Mouse (Mus musculus) erythroblast, adult 5-6 weeks (primary cell): Measurements from ENCODE around the gene Coro6. TPM values are rescaled to one million over a fixed set of nuclear protein-coding genes. Genes with fewer than 3 reads are reported as not detected.
A peak's percentile ranks its signal among the peaks of the same experiment; 100 is the strongest.

Experiments
- ATAC-seq: replicated peaks from 2 replicates; pipeline ENCODE4 v1.8.0; 2016; ENCODE audit warnings: moderate number of reproducible peaks, mild to moderate bottlenecking, moderate TSS enrichment, inconsistent platforms; ENCODE audit not compliant: poor library complexity, low FRiP score, severe bottlenecking
- total RNA-seq, 2 experiments: library from RNA; stranded (forward) in 1 of 2; stranded (reverse) in 1 of 2; fragments of 150-400 nt in 1 of 2; fragments of 200-764, 138-1000 nt in 1 of 2; gene quantifications; 2 replicates each; pipeline versions ENCODE4 v1.2.3 to v1.2.4; 2015 to 2017; ENCODE audit warnings: low replicate concordance in 2 of 2

The Coro6 gene
- total RNA-seq, 2 experiments from 2014 or later, result not detected

DNA sequence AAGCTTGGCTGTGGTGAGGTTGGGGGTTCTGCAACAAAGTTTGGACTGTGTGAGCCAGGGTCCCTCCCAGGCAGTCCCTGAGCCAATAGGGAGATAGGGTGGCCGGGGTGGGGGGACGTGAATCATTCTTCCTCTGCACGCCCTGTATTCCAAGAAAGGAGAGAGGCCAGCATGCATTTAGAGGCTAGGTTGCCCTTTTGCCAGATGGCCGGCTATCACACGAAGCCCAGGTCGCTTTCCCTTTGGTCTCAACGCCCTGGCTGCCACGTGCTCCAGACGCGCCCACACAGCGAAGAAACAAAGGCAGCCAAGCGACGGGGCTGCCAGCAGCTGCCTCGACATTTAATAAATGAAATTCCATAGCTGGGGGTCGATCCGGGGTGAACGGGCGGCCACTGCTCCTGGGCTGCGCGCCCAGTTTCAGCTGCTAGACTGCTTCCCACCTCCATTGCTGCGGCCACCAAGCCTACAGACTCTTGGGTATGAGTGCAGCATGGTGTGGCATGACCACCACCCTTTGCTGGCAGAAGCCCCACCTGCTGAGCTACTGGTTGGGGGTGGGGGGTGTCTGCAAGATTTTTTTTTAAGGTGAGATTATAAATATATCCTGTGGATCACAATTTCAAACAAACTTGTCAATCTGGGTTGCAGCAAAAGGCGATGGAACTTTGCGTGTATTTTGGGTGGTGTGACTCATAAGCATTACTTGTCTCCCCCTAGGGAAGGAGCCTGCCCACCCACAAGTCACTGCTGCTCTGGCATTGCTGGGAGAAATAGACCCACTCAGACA is 29.5 kb downstream of the Coro6 start:
- ATAC-seq, result no peak

DNA sequence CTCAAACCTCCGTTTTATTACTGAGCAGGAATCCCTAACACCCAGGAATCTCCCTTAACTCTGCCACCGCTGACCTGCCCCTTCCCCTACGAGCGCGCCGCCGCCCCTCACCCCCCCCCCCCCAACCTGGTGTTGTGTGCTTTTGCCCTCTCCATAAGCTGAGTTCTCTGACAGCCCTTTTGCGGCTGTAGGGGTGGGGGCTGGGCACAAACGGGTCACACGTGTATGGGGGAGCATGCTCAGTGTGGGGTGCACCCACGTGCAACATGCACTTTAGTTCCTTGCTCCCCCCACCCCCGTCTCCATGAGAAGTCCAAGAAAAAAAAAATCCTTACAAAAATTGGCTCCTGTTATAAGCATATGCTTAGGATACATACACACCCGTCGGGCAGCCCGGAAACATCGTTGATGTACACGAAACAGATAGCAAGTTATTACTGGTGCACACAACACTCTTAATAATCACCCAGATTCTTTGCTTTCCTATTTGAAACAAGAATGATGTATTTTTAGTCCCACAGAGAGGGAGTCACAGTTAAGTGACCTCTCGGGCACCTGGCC is 30.2 kb downstream of the Coro6 start:
- no peak for ATAC-seq

DNA sequence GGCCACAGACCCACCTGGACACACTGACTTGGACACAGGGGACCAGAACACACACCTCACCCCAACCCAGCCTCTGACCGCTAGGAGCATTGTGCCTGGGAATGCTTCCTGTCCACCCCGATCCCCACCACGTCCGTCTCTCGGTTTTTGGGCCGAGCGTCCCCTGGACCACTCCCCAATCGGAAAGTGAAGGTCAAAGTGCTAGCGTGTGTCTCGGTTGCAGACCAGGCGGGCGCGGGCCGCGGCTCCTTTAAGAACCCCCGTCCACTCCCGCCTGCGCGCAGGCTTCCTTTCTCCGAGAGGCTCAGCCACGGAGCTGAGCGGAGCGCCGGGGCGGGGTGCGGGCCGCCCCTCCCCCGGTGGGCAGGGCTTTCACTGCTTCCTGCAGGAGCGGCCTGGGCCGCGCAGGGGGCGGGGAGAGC is 30.7 kb downstream of the Coro6 start:
- ATAC-seq, result peak; percentile 86

DNA sequence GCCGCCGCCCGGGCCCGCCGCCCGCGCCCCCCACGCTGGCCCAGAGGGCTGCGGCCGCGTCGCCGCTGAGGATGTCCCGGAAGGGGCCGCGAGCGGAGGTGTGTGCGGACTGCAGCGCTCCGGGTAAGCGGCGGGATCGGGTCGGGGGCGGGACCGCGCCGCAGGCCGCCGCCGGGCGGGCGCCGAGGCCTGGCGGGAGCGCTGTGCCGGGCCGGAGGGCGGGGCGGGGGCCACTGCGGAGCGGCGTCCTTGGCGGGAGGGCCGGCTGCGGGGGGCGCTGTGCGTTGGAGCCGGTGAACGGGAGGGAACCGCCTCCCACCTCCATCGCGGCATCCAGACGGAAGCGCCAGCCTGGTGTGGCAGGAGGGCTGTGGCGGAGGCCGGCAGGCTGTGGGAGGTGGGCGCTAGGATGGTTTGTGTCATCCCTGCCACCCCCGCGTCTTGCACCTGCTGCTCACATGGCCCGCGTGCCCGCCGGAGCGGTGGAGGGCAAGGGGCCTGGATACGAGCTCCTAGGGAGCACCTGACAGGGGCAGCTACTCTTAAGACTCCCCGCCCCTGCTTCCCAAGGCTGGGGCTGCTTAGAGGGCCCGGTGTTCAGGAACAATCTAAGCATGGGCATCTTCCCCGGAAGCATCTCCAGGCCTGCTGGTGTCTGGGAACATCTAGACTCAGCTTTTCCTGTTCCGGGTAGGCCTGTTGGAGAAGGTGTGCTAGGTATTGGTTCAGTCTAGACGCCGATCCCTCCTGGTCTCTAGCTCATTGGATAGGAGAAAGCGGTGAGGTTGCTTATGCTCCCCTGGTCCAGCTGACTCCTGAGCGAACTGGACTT is 31.5 kb downstream of the Coro6 start, which contains the start of gene Git1:
TSS of gene Git1 (plus strand) at position 51 of the 832 bp plus-strand sequence.
- ATAC-seq, result no peak

DNA sequence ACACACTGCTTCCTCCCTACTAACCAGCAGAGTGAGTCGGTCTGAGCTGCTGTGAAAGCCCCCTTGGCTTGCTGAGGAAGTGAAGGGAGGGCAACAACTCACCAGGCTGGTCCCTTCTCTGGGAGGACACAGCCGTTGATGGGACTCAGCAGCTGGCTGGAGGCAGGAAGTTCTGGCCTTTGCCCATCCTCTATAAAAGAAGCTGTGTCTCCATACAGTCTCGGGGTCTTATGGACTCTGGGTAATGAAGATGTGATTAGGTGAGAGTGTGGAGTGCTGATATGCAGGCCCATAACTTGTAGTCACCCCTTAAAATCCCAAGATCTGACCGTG is 32.1 kb downstream of the Coro6 start:
- no peak for ATAC-seq

DNA sequence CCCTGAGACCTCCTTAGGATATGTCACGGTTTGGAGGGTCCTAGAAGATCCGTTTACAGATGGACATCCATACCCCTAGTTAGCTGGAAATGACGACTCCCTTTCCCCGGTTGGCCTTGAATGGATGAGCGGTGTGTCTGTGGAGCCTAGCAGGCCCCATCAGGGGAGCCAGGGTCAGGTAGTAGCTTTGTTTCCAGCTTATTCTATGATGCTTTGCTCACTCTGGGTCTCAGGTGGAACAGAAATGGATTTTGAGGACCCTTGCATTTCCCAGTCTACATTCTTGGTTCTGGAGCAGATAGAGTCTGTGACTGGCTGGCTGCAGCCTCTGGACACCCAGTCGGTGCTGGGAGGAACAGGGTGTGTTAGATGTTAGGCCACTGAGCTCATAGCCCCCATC is 32.6 kb downstream of the Coro6 start:
- no peak for ATAC-seq

DNA sequence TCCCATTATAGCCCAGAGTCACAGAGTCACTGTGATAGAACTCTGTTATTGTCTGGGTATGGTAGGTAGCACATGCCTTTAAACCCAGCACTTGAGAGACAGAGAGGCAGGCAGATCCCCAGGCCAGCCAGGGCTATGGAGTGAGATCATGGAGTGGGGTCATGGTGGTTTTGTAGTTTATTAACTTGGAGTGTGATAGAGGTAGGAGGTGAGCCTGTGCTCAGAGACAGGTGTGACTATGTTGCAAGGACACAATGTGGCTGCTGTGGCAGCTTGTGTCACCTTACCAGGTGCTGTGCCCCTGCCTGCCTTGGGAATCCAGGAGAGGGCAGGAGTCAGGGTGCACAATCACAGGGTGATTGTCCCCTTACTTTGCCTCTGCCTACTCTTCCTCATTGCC is 33.3 kb downstream of the Coro6 start:
- ATAC-seq, result no peak

DNA sequence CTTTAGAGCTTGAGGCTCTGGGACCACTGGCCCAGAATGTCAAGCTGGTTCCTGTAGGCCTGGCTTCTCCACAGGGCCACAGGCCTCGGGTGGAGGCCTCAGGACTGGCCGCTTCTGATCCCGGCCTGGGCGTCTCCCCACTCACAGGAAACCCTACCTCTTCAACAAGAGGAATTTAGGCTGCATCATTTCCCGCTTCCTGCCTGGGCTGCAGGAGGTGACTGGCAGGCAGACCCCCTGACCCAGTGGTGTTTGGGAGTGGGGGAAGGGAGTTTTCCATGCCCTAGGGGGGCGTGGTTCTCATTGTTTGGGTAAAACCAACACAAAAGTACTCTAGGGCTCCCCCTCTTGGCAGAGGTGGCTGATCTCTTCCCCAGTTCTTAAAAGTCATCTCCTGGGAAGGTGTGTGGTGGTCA is 35.1 kb downstream of the Coro6 start:
- no peak for ATAC-seq

DNA sequence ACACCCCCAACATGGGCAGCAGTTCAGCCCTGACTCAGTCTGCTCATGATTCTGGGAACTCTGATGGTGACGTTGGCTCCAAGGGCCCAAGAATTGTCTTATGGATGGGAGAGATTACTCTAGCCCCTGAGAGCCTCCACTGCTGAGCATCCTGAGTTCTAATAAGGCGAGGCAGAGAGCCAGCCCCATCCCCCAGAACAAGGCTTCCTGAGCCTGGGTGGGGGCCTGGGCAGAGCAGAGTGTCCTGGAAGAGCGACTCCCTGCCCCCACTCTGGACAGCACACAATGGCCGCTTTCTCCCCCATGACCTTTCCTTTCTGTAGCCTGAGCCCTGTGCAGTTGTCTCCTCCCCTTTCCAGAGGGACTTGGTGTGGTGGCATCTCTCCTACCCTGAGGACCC is 35.6 kb downstream of the Coro6 start:
- ATAC-seq, result no peak

DNA sequence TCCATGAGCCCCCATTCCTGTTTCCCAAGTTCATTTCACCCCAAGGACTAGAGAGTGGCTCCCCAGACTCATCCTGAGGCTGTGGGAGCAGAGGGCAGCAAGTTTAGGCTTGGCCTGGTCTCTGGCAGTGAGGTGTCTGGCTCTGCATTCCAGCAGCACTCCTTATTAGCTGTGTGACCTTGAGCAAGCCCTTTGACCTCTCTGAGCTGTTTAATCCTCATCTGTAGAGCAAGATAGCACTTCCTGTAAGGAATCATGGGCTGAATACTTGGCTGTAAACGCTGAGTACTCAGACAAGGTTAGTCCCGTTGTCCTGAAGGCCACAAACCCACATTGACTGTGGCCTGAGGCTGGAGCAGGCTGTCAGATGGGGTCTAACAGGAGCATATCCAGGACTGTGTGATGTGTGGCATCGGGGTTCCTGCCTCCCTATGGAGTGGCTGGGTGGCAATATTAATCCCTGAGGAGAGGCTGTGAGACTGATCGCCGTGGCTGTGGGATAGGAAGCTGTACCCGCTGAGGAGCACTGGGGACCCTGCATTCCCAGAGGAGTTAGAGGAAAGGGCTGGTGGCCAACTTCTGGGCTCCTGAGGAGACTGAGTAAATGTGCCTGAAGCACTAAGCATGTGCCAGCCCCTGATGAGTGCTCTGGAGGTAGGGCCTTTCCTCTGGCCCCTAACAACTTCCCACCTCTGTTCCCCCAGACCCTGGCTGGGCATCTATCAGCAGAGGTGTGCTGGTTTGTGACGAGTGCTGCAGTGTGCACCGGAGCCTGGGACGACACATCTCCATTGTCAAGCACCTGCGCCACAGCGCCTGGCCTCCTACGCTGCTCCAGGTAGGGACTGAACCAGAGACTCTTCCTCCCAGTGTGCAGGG is 36.3 kb downstream of the Coro6 start:
- ATAC-seq, result no peak

DNA sequence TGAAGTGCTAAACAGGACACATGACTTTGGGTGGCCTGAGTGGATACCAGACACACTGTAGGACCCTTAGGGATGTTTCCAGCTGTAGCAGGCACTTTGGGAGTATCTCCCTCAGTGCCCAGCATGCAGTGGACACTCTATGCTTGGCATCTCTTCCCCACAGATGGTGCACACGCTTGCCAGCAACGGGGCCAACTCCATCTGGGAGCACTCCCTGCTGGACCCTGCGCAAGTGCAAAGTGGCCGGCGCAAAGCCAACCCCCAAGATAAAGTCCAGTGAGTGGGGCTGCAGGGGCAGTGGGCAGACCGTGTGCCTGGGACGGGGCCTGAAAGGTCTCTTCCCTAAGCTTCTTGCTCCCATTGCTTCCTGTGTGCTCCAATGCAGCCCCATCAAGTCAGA is 37.1 kb downstream of the Coro6 start:
- no peak for ATAC-seq

DNA sequence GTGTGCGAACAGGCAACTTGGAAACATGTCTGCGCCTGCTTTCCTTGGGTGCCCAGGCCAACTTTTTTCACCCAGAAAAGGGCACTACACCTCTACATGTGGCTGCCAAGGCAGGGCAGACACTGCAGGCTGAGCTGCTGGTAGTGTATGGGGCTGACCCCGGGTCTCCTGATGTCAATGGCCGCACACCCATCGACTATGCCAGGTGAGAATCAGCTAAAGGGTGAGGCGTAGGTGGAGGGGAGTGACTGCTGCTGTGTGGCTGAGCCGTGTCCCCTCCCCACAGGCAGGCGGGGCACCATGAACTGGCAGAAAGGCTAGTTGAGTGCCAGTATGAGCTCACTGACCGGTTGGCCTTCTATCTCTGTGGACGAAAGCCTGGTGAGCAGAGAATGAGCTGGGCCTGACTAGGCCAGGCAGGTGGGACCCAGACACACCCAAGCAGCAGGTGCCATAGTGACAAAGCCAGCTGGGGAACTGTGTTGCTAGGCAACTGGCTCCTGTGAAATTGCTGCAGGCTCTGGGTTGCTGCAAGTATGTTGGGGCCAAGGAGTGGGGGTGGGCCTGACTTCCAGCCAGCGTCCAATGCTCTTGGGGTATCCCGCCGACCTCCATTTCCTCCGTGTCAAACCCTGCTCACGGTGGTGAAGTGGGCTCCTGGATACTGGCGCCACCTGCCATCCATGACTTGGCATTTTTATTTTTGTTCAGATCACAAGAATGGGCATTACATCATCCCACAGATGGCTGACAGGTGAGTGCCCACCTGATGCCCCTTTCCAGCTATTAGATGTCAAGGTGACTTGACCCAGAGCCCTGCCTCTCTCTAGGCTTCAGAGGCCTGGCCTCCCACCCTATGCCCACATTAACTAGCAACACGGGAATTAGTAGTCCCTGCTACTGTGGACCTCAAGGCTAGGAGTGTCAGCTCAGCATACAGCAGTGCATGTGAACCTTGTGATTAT is 38.4 kb downstream of the Coro6 start:
- peak; percentile 5; the same call in 1 of the 2 replicates for ATAC-seq

DNA sequence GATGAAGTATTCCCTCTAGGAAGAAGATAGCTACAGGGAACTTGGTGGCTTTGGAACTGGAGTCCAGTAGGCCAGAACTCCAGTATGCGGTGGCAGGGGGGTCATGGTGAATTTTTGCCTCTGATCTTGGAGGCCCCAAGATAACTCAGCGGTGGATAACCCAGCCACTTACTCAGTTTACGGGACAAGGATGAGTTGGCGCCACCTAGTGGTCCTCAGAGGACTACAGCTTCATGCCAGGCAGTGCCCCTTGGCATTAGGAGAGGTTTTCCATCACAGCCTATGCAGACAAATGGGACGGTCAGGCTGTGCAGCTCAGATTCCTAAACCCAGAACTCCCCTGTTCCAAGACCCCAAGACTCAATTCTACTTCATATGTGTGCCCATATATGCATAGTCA is 39.2 kb downstream of the Coro6 start:
- peak; percentile 60 for ATAC-seq

DNA sequence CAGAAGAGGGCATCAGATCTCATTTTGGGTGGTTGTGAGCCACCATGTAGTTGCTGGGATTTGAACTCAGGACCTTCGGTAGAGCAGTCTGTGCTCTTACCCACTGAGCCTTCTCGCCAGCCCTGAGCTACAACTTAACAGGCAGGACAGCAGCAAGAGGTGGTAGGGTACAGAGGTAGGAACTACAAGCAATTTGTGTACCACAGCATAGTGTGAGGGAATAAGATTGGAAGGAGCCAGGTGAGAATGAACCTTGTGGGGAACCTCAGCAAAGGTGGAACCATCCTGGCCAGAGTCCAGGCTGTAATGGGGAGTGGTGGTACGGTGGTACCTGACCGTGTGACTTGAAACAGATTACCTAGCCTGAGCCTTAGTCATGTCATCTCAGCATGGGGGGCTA is 39.8 kb downstream of the Coro6 start:
- ATAC-seq, result no peak

DNA sequence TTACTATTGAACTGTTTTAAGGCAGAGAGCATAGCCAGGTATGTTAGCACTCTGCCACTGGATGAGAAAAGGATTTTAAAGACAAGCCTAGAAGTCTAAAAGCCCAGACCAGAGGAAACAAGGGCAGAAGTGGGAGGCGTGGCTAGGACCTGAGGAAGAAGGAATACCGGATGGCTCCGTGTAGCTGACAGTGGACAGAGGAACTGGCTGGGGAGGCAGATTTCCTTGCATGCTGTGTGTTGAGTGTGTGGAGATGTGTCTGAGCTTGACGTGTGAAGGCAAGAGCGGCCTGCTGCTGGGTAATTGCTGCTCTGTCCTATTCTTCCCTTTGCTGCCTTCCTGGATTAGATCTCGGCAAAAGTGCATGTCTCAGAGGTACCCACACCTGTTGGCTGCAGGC is 40.3 kb downstream of the Coro6 start:
- ATAC-seq, result no peak

DNA sequence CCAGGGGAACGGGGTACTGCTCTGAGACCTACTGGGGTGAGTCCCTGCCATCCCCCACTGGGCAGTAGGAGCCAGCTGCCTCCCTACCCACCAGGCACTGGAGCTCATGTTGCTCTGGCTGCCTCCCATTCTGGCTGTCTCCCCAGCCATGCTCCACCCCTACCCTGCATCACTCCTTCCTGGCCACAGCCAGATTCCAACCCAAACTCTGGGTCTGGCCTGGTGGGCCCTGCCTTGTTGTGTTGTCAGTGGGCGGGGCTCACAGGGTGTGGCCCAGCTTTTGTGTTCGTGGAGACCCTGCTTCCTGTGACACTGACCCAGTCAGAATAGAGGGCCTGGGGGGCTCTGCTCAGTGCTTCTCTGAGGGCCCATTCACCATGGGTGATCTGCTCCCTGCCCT is 41.3 kb downstream of the Coro6 start:
- no peak for ATAC-seq

DNA sequence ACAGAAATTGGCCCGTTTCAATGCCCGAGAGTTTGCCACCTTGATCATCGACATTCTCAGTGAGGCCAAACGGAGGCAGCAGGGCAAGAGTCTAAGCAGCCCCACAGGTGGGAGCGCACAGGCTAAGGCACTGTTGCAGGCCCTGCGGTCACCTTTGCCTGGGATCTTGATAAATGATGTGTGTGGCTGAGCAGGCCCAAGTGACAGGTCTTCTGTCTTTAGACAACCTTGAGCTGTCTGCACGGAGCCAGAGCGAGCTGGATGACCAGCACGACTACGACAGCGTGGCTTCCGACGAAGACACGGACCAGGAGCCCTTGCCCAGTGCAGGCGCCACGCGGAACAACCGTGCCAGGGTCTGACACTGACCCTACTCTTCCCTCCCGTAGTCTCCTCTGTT is 42.2 kb downstream of the Coro6 start:
- ATAC-seq, result no peak

DNA sequence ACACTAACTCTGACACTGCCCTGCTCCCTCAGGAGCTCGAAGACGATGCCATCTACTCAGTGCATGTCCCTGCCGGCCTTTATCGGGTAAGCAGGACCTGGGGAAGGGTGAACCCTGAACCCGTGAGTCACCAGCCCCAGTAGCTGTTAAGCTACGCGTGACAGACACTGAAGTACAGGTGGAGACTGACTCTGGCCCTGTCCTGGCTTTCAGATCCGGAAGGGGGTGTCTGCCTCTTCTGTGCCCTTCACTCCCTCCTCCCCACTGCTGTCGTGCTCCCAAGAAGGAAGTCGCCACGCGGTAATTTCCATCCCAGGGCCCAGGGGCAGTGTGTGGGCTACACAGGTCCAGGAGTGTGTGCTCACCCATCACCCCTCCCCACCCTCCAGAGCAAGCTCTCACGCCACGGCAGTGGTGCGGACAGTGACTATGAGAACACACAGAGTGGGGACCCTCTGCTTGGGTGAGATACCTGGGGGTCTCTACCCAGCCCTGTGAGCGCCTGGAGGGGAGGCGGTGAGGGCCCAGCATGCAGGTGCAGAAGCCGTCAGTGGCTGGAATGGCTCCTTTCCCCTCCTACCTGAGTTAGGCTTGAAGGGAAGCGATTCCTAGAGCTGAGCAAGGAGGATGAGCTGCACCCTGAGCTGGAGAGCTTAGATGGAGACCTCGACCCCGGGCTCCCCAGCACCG is 43.2 kb downstream of the Coro6 start:
- no peak for ATAC-seq
